Mouse (Mus musculus) liver, adult 10 weeks (tissue): ENCODE results near the gene Wdpcp. TPM values are rescaled to one million over a fixed set of nuclear protein-coding genes. Genes with fewer than 3 reads are reported as not detected.

Experiments used
- polyA plus RNA-seq: library from polyadenylated mRNA; stranded (reverse); fragments of 350-450 nt; fragmentation: Illumina TruSeq; extraction: RNeasy Lipid Tissue Mini Kit (QIAGEN cat#74804); gene quantifications from one replicate; pipeline ENCODE4 v1.2.3, GENCODE M21; 2014; ENCODE audit warnings: low read depth, low replicate concordance

Wdpcp gene
- 2.5 TPM for polyA plus RNA-seq

DNA sequence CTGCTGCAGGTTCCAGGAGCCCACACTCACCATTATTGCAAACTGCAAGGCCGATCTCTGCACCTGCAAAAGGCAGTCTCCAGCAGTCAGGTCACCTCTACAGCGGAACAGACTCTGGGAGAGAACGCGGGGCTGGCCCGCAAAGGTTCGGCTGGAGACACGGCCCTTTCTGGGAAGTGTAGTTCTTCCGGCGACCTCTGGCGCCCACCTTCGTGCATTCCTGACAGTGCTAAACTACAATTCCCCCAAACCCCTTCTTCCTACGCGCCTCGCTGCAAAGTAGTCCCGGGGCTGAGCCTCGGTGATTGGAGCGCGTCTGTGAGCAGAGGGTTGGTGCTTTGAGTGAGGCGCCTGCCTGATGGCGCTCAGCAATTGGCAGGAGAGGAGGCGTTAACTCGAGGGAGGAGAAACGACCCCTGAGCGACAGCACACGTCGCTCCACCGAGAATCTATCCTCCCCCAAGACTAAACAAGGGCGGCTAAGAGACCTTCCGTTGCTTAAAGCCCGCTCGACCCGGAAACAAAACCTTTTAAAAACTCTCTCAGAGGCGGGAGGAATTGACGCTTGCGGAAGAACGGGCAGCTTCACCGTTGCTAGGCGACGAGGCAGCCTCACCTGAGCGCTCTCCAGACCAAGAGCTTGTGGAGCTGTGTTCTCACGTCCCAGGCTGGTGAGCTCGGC is at the start of gene Wdpcp, which contains the start of gene Mdh1:
Wdpcp (plus strand) TSS at position 536 of the 682 bp plus-strand sequence.
Mdh1 (minus strand) TSS at position 668 of the 682 bp plus-strand sequence.

Other genes with a start within 250 kb of the Wdpcp start
- 986 TPM for gene Ugp2, start 201.0 kb upstream of the Wdpcp start, polyA plus RNA-seq
- 561 TPM for gene Mdh1, start 132 bp downstream of the Wdpcp start, polyA plus RNA-seq